Mouse (Mus musculus) small intestine, adult 2 months (tissue): ENCODE measurements around the gene Ctsz.
A peak's percentile ranks its signal among the peaks of the same experiment; 100 is the strongest.

Source experiments
- CTCF ChIP-seq: fragments of 200-500 bp; IDR thresholded peaks from 2 replicates; pipeline ENCODE4 v1.5.1; 2012; ENCODE audit warnings: low read depth, mild to moderate bottlenecking, control low read depth, inconsistent platforms, low read length, moderate library complexity, mixed read lengths; ENCODE audit not compliant: insufficient replicate concordance, insufficient read length; ENCODE audit errors: extremely low read depth
- POLR2A ChIP-seq: fragments of 200-500 bp; IDR thresholded peaks from 2 replicates; pipeline ENCODE4 v1.6.1; 2012; ENCODE audit warnings: low read depth, mild to moderate bottlenecking, control low read depth, inconsistent platforms, low read length, moderate library complexity

- peak; percentile 53; the same call in 1 of the 2 replicates for TF ChIP-seq POLR2A
- TF ChIP-seq CTCF = no peak
Measured at GRCm38 (mm10) chr2:174415731-174416310, 23.0 kb downstream of the Ctsz start, which contains the start of gene Nelfcd.
